Mouse (Mus musculus): Measurements from ENCODE around the gene Tlk1. TPM values are rescaled to one million over a fixed set of nuclear protein-coding genes. Genes with fewer than 3 reads are reported as not detected.

Gene Tlk1
- total RNA-seq, 4 experiments from 2014 or later = 27.5 to 38.2 (median 32.4) TPM

DNA sequence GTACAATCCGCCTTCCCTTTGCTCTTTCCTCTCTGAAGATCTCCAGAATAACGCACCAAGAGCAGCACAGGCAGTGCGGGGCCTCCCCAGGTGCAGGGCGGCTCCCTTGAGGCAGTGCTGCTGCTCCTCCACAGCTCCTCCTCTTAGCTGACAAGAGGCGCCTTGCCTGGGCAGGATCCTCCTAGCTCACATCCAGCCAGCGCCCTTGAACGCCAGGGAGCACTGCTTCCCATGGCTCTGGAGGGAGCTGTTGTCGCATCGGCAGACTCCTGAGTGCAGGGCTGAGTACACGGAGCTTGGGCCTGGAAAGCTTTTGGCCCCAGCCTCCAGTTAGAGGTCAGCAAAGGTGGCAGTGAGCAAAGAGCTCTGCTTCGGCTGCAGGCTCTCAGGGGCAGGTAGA, 135.3 kb downstream of the Tlk1 start:
- DNase-seq (ENCODE audit: low spot score) = no peak

- no peak for DNase-seq (ENCODE audit: low spot score)
These were observed 137.0 kb downstream of the Tlk1 start for GRCm38 (mm10) chr2:70688454-70689078.

- no peak for DNase-seq (ENCODE audit: low spot score)
These were observed 143.2 kb downstream of the Tlk1 start for GRCm38 (mm10) chr2:70682324-70682723.

DNA sequence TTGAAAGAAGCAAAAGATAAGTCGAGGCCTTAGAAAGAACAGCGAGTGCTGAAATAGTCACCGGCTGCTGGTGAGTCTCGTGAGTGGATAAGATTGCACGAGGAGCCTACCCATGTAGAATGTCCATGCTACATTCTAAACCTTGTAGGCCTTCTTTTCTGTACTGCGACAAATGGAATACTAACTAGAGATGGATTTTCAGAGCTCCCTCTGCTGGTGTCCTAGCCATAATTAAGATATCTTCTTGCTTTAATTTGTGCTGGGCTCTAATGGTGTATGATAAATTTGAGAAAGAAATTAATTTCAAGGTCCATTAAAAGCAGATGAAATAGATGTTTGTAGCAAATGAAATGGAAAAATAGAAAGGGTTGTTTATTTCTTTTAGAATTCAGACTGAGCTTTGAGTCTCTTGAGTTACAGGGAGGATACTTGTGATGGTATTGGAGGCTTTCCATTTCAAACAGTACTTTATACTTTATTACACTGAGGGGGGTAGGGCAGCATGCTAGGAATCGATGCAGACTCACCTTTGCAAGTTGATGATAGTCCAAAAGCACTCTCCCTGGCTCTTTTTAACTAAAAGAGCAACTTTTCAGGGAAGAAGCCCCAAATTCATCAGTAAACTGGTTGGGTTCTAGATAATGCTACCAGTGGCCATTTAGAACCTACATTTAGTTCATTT, 151.9 kb downstream of the Tlk1 start:
- DNase-seq (ENCODE audit: low spot score) = no peak

- DNase-seq (ENCODE audit: low spot score) = no peak
These were observed 153.1 kb downstream of the Tlk1 start for GRCm38 (mm10) chr2:70672476-70672875.

DNA sequence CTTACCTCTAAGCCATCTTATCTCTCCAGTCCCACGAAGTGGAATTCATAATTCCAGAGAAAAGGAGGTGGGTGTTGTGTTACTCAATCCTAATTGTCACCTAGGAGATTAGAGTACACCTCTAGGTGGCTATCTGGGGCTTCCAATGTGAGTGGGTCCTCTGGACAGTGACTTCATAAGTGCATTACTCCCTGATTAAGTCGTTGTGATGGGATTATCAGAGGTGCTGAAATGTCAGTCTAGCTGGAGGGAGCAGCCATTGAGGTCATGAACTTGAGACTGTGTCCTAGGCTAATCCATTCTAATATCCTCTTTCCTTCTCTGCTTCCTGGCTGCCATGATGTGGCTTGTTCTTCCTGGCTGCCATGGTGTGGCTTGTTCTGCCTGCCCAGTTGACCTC, 155.6 kb downstream of the Tlk1 start:
- DNase-seq (ENCODE audit: low spot score) = no peak

- DNase-seq (ENCODE audit: low spot score) = no peak
These were observed 156.3 kb downstream of the Tlk1 start for GRCm38 (mm10) chr2:70669241-70669640.

GRCm38 (mm10) chr2:70667016-70667415, 158.5 kb downstream of the Tlk1 start:
- DNase-seq (ENCODE audit: low spot score) = no peak

- no peak for DNase-seq (ENCODE audit: low spot score)
These were observed 161.8 kb downstream of the Tlk1 start for GRCm38 (mm10) chr2:70663764-70664163.

Other genes starting within 250 kb of the Tlk1 start
- 10 to 100 TPM; 61.3 to 66.8 (median 65.0) TPM for gene Gorasp2, start 164.2 kb downstream of the Tlk1 start, total RNA-seq (2022)
- gene Gm26558, start 163.6 kb downstream of the Tlk1 start, total RNA-seq (2022) = under 1 TPM in 2 of 4 experiments, not detected in 2; 0.31 to 0.38 TPM
- gene Dcaf17, start 229.6 kb upstream of the Tlk1 start, total RNA-seq (2022) = 1 to 10 TPM; 3.5 to 5.3 (median 4.3) TPM
- gene Mettl8, start 229.9 kb upstream of the Tlk1 start, total RNA-seq (2022) = 1 to 10 TPM; 4.0 to 6.1 (median 5.8) TPM

All from heart, adult 8-10 months (tissue).